Mouse (Mus musculus): Measurements from ENCODE around the gene Ttc19.
"Not testable (repeated sequence)": the region's sequence is repeated elsewhere in the genome, so short reads cannot be mapped to it uniquely, and the experiment has no call there.

Gene Ttc19

DNA sequence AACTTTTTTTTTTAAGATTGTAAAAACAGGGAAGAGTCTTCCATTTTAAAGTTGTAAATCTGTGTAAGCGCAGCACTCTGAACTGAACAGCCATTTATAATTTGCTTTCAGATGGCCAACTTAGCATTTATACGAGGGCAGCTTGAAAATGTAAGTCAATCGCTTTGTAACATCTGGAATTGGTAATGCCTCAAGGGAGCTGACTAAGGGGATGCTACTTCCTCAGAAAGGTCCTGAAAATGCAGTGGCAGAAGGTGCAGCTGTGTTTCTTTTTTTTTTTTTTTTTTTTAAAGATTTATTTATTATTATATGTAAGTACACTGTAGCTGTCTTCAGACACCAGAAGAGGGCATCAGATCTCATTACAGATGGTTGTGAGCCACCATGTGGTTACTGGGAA is 2.7 kb downstream of the Ttc19 start:
- DNase-seq (ENCODE audit: low spot score), result not testable (repeated sequence)

DNA sequence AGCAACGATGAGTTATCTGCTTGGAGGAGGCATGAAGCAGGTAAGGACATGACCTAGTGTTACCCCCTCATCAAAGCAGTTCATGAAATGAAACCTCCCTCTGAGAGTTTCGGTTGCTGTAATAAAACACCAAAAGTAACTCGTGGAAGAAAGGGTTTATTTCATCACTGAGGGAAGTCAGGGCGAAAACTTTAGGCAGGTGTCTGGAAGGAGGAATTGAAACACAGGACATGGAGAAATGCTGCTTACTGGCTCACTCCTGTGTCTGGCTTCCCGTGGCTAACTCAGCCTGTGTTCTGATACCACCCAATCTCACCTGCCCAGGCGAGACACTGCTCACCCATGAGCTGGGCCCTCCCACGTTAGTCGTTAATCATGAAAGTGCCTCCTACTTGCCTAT is 3.7 kb downstream of the Ttc19 start:
- no peak for DNase-seq (ENCODE audit: low spot score)

DNA sequence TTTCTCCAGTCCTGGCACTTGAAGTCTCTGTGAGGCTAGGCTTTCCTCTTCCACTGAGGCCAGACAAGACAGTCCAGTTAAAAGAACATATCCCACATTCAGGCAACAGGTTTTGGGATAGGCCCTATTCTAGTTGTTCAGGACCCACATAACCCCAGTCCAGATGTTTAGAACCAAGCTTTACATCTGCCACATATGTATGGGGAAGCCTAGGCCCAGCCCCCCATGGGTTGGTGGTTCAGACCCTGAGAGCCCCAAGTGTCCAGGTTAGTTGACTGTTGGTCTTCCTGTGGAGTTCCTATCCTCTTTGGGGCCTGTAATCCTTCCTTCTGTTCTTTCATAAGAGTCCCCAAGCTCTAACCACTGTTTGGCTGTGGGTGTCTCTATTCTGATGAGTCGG is 6.4 kb downstream of the Ttc19 start:
- DNase-seq (ENCODE audit: low spot score), result no peak

DNA sequence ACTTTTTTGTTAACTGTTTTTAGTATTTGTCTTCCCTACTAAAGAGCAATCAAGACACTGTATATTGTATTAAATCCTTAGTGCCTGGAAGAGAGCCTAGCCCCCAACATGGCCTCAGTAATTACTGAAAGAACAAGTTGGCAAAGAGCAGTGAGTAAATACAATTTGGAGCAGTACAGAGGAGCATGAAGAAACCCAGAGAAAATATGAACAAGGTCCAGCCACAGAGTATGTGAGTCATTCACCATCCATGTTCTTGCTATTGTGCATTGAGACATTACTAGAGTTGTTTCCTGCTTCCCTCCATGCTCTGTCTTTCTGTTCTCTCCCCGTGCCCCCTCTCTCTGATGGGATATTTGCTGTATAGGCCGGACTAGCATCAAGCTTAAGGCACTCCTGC is 12.8 kb downstream of the Ttc19 start:
- DNase-seq (ENCODE audit: low spot score), result no peak

DNA sequence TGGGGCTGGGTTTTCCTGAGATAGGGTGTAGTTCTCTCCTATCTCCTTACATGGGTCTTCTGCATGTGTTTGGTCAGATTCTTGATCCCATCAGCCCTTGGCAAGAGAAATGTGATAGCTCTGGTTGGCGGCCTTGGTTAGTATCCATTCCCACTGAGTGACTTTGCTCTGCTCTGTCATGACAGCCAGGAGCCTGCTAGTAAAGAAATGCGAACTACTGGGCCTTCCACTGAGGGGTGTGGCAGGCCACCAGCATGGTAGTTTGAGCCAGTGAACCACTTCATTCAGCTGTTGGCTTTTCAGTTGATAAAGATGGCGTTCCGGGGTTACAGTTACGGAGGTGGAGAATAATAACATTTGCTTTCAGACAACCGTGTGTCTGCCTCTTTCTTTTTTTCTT is 17.6 kb downstream of the Ttc19 start:
- no peak for DNase-seq (ENCODE audit: low spot score)

DNA sequence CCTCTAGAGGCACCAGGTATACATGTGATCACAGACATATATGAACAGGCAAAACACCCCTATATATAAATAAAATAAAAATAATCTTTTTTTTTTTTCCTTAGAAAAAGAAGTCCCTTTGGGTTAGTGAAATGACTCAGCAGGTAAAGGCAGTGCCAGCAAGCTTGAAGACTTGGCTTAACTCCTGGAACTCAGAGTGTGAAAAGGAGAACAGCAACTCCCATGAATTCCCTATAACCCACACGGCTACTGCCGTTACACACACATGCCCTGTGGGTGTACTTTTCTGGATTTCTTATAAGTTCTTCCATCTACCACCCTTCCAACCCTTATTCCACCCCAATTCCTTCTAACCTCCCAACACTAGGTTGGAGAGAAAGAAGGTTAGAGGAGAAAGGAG is 24.6 kb downstream of the Ttc19 start:
- no peak for DNase-seq (ENCODE audit: low spot score)

DNA sequence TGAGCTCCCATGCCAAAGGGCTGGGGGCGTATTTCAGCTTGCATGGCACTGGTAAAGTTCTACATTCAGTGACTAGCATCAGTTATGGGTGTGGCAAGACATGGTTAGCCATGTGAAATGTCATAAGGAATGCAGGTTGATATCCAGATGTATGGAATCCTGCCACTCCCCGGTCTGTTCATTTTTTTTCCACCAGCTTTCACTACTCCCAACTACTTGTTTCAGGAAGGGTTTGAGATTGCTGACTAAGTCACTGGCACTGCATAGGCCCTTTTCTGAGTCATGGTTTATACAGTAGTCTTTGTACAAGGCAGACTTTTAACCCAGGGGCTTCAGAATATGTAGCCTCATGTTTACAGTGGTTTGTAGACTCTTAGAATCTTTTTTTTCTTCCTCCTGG is 28.0 kb downstream of the Ttc19 start:
- DNase-seq (ENCODE audit: low spot score), result no peak

DNA sequence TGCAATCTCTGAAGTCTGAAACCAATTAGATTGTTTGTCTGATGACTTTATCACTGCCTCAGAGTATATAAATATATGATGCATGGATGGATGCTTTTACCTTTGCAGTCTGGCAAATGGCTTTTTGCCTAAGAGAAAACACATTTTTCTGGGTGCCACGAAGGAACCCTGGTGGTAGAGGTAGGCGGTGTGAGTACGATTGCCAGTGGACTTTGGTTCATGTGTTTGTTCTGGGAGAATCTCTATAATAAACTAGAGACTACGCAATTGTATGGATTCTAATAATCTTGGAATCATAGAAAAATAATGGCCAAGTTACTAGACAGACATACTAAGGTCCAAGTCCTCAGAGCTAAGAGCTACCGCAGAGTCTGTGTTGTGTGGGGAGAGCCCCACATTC is 33.7 kb downstream of the Ttc19 start:
- no peak for DNase-seq (ENCODE audit: low spot score)

DNA sequence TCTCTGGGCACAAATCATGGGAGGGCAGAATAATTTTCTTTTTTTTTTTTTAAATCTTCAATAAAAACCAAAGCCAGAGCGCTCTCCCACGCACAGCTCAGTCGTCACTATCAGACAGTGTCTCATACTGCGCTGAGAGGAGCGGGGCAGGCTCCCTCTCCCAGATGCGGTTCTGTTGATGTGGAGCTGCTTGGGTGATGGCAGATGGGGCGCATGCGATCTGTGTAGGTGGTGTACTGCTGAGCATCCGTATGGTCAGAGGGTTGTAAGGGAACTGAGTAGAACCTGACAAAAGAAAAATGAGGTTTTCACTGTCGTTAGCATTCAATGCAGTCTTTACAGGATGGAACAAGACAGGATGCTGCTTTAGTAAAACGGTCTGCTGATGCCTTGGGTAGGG is 36.5 kb downstream of the Ttc19 start:
- DNase-seq (ENCODE audit: low spot score), result no peak

DNA sequence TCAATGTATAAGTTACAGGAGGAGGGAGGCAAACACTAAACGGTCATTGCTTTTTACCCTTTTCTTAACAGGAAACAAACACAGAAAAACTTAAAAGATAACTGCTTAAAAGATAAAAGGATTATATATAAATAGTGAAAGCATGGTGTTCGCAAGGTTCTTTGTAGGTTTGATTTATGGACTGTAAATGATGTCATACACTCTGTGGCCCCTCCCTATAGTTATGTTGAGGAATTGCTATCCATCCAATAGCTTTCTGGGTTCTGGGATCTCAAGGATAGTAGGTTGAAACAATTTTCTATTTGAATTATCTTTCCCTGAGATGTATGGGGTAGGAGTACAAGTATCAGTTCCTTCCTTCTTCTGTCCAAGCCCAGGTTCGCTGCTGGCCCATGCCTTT is 38.8 kb downstream of the Ttc19 start:
- no peak for DNase-seq (ENCODE audit: low spot score)

DNA sequence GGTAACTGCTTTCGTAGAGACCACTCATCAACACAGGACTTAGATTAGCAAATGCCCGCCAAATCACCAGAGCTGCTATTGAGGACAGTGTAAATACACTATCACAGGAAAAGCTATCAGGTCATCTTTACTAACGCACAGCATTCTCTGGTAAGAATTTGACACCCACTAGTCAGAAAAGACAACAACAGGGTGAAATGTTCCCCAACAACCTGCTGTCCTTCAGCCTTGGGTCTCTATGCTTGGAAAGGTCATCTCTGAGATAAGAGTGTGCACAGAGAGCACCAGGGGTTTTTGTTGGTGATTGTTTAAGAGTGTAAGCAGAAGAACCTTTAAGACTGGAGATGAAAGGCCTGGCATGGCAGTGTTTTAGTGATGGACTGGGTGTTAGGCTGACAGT is 42.4 kb downstream of the Ttc19 start:
- DNase-seq (ENCODE audit: low spot score), result no peak

DNA sequence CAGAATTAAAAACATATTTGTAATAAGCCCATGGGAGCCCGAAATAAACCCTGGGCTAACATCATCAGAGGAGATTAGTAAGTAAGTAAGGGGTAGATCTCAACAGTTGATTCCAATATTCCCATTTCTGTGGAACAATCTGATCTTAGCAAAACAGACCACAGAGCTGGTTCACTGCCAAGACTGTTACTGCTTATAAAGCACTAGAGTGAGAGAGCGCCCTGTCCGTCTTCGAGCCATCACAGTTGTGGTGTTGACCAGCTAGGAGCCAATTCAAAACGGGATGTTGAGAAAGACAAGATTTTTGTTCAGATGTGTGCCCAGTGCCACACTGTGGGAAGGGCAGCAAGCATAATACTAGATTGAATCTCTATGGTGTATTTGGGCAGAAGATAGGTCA is 49.9 kb downstream of the Ttc19 start:
- no peak for DNase-seq (ENCODE audit: low spot score)

DNA sequence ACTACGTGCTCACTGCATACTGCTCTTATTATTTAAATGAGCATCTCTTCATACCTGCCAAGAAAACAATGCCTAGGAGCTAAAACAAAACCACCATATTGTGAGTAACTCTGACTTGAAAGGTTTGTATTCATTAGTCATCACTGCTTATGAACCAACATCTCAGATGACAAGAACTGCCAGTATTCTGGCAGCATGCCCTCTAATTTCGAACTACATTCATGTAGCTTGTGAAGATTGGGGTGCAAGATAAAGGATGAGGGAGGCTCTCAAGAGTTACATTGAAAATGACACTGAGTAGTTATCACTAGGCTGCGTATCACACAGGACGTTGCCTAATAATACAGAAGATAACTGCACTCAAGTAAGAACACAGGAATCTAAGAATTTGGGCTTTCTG is 51.0 kb downstream of the Ttc19 start:
- no peak for DNase-seq (ENCODE audit: low spot score)

DNA sequence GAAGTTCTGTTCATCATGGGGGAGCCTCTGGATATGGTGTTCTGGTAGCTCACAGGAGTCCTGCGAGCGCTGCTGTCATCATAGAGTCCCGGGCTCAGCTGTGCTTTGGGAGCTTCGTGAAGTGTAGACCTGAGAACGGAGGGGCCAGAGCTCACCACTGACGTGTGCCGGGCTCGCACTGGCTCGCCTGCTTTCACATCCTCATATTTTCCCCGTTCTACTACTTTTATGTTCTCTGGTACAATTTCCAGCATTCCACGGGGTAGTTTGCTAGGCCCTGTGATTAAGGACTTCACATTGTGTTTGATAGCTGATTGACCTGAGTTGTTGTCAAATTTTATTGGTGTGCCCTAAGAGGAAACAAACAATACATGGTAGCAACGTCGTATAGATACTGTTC is 61.7 kb downstream of the Ttc19 start:
- no peak for DNase-seq (ENCODE audit: low spot score)

DNA sequence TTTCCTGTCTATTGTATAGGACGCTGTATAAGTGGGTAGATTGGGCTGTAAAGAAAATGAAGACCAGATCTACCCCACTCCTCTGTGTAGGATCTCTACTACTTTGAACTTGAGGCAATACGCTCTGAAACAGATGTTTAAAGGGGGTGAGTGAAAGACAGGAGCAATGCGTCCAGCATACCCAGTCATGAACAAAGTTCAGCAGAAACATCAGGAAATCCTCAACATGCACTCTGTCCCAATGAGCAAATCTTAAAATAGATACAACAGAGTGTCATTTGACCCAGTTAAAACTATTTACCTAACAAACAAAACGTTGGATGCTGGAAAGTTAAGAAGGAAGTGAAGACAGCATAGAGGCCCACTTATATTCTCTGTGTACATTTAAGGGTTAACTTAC is 70.7 kb downstream of the Ttc19 start:
- DNase-seq (ENCODE audit: low spot score), result no peak

DNA sequence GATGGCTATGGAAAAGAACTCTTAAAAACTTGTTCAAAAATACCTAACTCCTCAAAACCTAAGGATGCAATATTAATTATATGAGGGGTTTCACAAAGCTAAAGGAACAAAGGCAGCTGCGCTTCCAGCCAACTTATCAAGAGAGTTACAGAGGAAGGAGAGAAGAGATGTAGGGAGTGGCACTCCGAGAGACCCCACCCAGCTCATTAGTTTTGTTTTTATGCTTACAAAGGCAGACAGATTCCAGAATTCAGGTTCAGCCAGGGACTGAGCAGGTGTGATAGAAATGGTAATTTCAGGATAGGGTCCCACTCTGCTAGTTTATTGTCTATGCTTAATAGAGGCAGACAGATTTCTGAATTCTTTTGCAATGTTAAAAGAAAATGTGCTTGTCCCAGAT is 73.9 kb downstream of the Ttc19 start:
- no peak for DNase-seq (ENCODE audit: low spot score)

DNA sequence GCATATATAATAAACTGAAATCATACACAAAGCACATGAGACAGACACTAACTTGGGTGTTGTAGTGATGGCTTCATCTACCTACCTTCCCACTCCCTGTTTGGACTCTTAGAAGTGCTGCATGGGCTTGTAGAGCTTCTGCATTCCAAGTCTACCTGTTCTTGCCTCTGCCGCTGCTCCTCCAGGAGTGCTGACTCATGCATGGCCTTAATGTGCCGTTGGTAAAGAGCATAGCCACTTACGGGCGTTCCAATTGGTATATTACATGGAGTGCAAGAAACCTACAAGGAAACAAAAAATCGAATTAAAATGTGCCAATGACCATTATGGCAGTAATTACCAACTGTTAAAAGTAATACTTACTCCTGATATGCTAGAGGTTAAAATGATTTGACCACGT is 85.6 kb downstream of the Ttc19 start:
- no peak for DNase-seq (ENCODE audit: low spot score)

DNA sequence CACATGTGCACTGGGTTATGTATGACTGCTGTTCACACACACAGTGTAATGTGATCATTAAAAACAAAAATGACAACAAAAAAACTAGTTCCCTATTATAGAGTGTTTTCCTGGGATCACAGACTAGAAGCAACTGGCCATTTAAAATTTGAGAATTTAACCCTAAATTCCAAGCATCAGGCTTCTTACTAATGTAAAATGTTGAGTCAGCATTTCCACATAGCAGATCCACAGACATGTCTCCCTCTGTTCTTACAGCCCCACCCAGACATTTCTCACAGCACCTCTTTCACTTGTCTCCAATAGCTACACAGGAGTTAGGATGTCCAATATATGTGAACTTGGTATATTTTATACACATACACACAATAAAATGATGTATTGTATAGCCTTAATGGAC is 88.7 kb downstream of the Ttc19 start:
- no peak for DNase-seq (ENCODE audit: low spot score)

DNA sequence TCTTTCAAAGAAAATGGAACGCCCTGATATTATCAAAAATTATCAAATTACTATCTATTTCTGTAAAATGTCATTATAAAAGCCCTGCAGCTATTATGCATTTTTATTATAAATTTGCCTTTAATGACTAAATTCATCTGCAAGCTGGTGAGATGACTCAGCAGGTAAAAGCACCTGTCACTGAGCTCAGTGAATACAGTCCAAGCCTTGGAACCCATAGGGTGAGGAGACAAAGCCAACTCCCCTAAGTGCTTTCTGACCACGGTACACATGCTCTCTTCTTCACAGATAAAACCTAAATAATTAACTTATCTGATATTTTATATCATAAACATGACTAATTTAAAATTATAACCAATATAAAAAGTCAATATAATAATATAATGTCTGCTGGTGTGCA is 90.5 kb downstream of the Ttc19 start:
- DNase-seq (ENCODE audit: low spot score), result no peak

DNA sequence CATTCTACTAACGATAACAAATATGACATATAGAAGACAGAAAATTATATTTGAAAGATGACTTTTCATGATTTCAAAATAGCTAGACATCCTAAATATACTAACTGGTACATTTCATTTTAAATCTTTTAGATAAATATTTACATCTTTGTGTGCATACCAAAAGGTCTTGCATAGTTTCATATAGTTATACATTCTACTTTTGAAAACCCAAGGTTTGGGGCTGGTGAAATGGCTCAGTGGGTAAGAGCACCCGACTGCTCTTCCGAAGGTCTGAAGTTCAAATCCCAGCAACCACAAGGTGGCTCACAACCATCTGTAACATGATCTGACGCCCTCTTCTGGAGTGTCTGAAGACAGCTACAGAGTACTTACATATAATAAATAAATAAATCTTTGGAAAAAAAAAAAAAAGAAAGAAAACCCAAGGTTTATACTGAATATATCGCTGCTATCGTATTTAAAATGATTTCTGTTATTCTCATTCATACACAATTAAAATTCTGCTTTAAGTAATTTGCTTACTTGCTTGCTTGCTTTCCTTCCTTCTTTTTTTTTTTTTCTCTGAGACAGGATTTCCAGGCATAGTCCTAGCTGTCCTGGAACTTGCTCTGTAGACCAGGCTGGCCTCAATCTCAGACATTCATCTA is 96.1 kb downstream of the Ttc19 start:
- not testable (repeated sequence) for DNase-seq (ENCODE audit: low spot score)
